Mouse (Mus musculus) MEL (cell line): Measurements from ENCODE around the gene Pdzd9. TPM values are rescaled to one million over a fixed set of nuclear protein-coding genes. Genes with fewer than 3 reads are reported as not detected.

Experiments
- DNase-seq: peaks from one replicate; pipeline ENCODE4 v3.0.0; 2011; ENCODE audit warnings: low read depth, low spot score
- H3K27ac ChIP-seq: 2 replicates; pipeline ENCODE4 v1.5.1; 2012; ENCODE audit warnings: low read depth, mild to moderate bottlenecking, control low read depth, low read length, moderate library complexity; ENCODE audit not compliant: control insufficient read depth
- H3K27me3 ChIP-seq, 2 experiments: fragments of 150-350 bp in 1 of 2; sonication (generic) in 1 of 2; 2 replicates each; pipeline ENCODE4 v1.6.1; 2012; ENCODE audit warnings: low read length in 2 of 2, mild to moderate bottlenecking in 2 of 2, improper control_type of control experiment in 1 of 2, moderate library complexity in 1 of 2; ENCODE audit not compliant: insufficient read depth in 2 of 2, control insufficient read depth in 1 of 2
- H3K36me3 ChIP-seq, 2 experiments: 2 replicates each; pipeline ENCODE4 v1.6.1; 2012 to 2014; ENCODE audit warnings: low read length in 2 of 2, improper control_type of control experiment in 1 of 2, inconsistent platforms in 1 of 2, mild to moderate bottlenecking in 1 of 2; ENCODE audit not compliant: insufficient read depth in 2 of 2, control insufficient read depth in 1 of 2
- H3K4me1 ChIP-seq, 2 experiments: fragments of 150-350 bp in 1 of 2; sonication (generic) in 1 of 2; 2 replicates each; pipeline ENCODE4 v1.6.1; 2012; ENCODE audit warnings: low read length in 2 of 2, improper control_type of control experiment in 1 of 2, mild to moderate bottlenecking in 1 of 2; ENCODE audit not compliant: insufficient read depth in 2 of 2, control insufficient read depth in 1 of 2
- H3K4me3 ChIP-seq, 2 experiments: fragments of 150-350 bp in 1 of 2; sonication (generic) in 1 of 2; 2 replicates each; pipeline ENCODE4 v1.5.1; 2012; ENCODE audit warnings: low read depth in 2 of 2, low read length in 2 of 2, mild to moderate bottlenecking in 2 of 2, moderate library complexity in 2 of 2, control low read depth in 1 of 2, improper control_type of control experiment in 1 of 2; ENCODE audit not compliant: control insufficient read depth in 1 of 2, insufficient read depth in 1 of 2
- H3K79me2 ChIP-seq: 2 replicates; pipeline ENCODE4 v1.6.1; 2012; ENCODE audit warnings: mild to moderate bottlenecking, low read length, moderate library complexity; ENCODE audit not compliant: control insufficient read depth, poor library complexity, insufficient read depth
- H3K9ac ChIP-seq: 2 replicates; pipeline ENCODE4 v1.6.1; 2012; ENCODE audit warnings: low read depth, mild to moderate bottlenecking, control low read depth, low read length, moderate library complexity; ENCODE audit not compliant: control insufficient read depth, poor library complexity, severe bottlenecking
- H3K9me3 ChIP-seq: fragments of 150-350 bp; sonication (generic); replicated peaks from 2 replicates; pipeline ENCODE4 v1.6.1; 2012; ENCODE audit warnings: mild to moderate bottlenecking, low read length, improper control_type of control experiment, moderate library complexity; ENCODE audit not compliant: insufficient read depth
- BHLHE40 ChIP-seq: IDR thresholded peaks from 2 replicates; pipeline ENCODE4 v1.6.1; 2012; ENCODE audit warnings: low read depth, mild to moderate bottlenecking, inconsistent platforms, low read length, improper control_type of control experiment, borderline replicate concordance
- CHD2 ChIP-seq: IDR thresholded peaks from 2 replicates; pipeline ENCODE4 v1.6.1; 2011; ENCODE audit warnings: low read length, improper control_type of control experiment
- CTCF ChIP-seq, 3 experiments: IDR thresholded peaks in 2 of 3; conservative IDR thresholded peaks in 1 of 3; 2 replicates each; pipeline ENCODE4 v1.5.1; 2011 to 2012; ENCODE audit warnings: low read length in 3 of 3, low read depth in 2 of 3, mild to moderate bottlenecking in 2 of 3, improper control_type of control experiment in 1 of 3, inconsistent platforms in 1 of 3, mixed read lengths in 1 of 3, moderate library complexity in 1 of 3; ENCODE audit not compliant: control insufficient read depth in 1 of 3, insufficient read depth in 1 of 3, poor library complexity in 1 of 3, severe bottlenecking in 1 of 3
- E2F4 ChIP-seq: IDR thresholded peaks from 2 replicates; pipeline ENCODE4 v1.6.1; 2011; ENCODE audit warnings: low read depth, low read length, improper control_type of control experiment, borderline replicate concordance
- ELF1 ChIP-seq: IDR thresholded peaks from 2 replicates; pipeline ENCODE4 v1.6.1; 2014; ENCODE audit warnings: low read depth, mild to moderate bottlenecking, inconsistent platforms, low read length, improper control_type of control experiment, moderate library complexity
- GATA1 ChIP-seq: IDR thresholded peaks from 2 replicates; pipeline ENCODE4 v1.6.1; 2011; ENCODE audit warnings: low read depth, low read length, improper control_type of control experiment
- HCFC1 ChIP-seq: IDR thresholded peaks from 2 replicates; pipeline ENCODE4 v1.6.1; 2012; ENCODE audit warnings: low read depth, mild to moderate bottlenecking, inconsistent platforms, low read length, improper control_type of control experiment, moderate library complexity
- MAFK ChIP-seq: IDR thresholded peaks from 2 replicates; pipeline ENCODE4 v1.6.1; 2011; ENCODE audit warnings: low read depth, mild to moderate bottlenecking, low read length, improper control_type of control experiment, borderline replicate concordance
- MAZ ChIP-seq: IDR thresholded peaks from 2 replicates; pipeline ENCODE4 v1.6.1; 2012; ENCODE audit warnings: low read depth, mild to moderate bottlenecking, inconsistent platforms, low read length, improper control_type of control experiment
- MEF2A ChIP-seq: IDR thresholded peaks from 2 replicates; pipeline ENCODE4 v1.6.1; 2014; ENCODE audit warnings: low read depth, mild to moderate bottlenecking, inconsistent platforms, low read length, improper control_type of control experiment; ENCODE audit not compliant: poor library complexity, insufficient replicate concordance, severe bottlenecking; ENCODE audit errors: extremely low read depth
- MXI1 ChIP-seq: IDR thresholded peaks from 2 replicates; pipeline ENCODE4 v1.6.1; 2011; ENCODE audit warnings: mild to moderate bottlenecking, low read depth, low read length, improper control_type of control experiment
- MYC ChIP-seq: IDR thresholded peaks from 2 replicates; pipeline ENCODE4 v1.6.1; 2011; ENCODE audit warnings: low read depth, mild to moderate bottlenecking, low read length, improper control_type of control experiment, moderate library complexity
- NELFE ChIP-seq: IDR thresholded peaks from 2 replicates; pipeline ENCODE4 v1.6.1; 2011; ENCODE audit warnings: low read depth, low read length, improper control_type of control experiment
- NRF1 ChIP-seq: IDR thresholded peaks from 2 replicates; pipeline ENCODE4 v1.6.1; 2014; ENCODE audit warnings: low read depth, mild to moderate bottlenecking, inconsistent platforms, low read length, improper control_type of control experiment, moderate library complexity; ENCODE audit not compliant: poor library complexity, insufficient read depth, severe bottlenecking
- POLR2AphosphoS2 ChIP-seq: IDR thresholded peaks from 2 replicates; pipeline ENCODE4 v1.6.1; 2011; ENCODE audit warnings: low read length, improper control_type of control experiment
- RAD21 ChIP-seq: IDR thresholded peaks from 2 replicates; pipeline ENCODE4 v1.6.1; 2011; ENCODE audit warnings: mild to moderate bottlenecking, low read depth, low read length, improper control_type of control experiment
- RCOR1 ChIP-seq: IDR thresholded peaks from 2 replicates; pipeline ENCODE4 v1.6.1; 2012; ENCODE audit warnings: low read depth, mild to moderate bottlenecking, inconsistent platforms, low read length, improper control_type of control experiment
- SIN3A ChIP-seq: IDR thresholded peaks from 2 replicates; pipeline ENCODE4 v1.6.1; 2012; ENCODE audit warnings: low read length, improper control_type of control experiment, inconsistent platforms
- SMC3 ChIP-seq: IDR thresholded peaks from 2 replicates; pipeline ENCODE4 v1.6.1; 2011; ENCODE audit warnings: low read depth, low read length, improper control_type of control experiment
- TAL1 ChIP-seq: IDR thresholded peaks from 2 replicates; pipeline ENCODE4 v1.6.1; 2012; ENCODE audit warnings: mild to moderate bottlenecking, inconsistent platforms, low read length, moderate library complexity, mixed read lengths
- UBTF ChIP-seq: IDR thresholded peaks from 2 replicates; pipeline ENCODE4 v1.6.1; 2012; ENCODE audit warnings: low read depth, mild to moderate bottlenecking, inconsistent platforms, low read length, improper control_type of control experiment, moderate library complexity, borderline replicate concordance; ENCODE audit not compliant: insufficient read depth
- ZC3H11A ChIP-seq: IDR thresholded peaks from 2 replicates; pipeline ENCODE4 v1.6.1; 2012; ENCODE audit warnings: low read depth, mild to moderate bottlenecking, inconsistent platforms, low read length, improper control_type of control experiment
- ZKSCAN1 ChIP-seq: IDR thresholded peaks from 2 replicates; pipeline ENCODE4 v1.6.1; 2012; ENCODE audit warnings: low read depth, mild to moderate bottlenecking, inconsistent platforms, low read length, improper control_type of control experiment, moderate library complexity
- ZMIZ1 ChIP-seq: IDR thresholded peaks from 2 replicates; pipeline ENCODE4 v1.6.1; 2012; ENCODE audit warnings: low read depth, mild to moderate bottlenecking, inconsistent platforms, low read length, improper control_type of control experiment, moderate library complexity
- polyA plus RNA-seq, 2 experiments: library from polyadenylated mRNA; stranded (reverse) in 1 of 2; unstranded in 1 of 2; fragments of >175 nt in 1 of 2; fragments of >200 nt in 1 of 2; gene quantifications; 2 replicates each; pipeline versions ENCODE4 v1.2.1 to v1.2.4; 2012; ENCODE audit warnings: low replicate concordance in 2 of 2, low read depth in 1 of 2; ENCODE audit not compliant: insufficient read length in 2 of 2, insufficient read depth in 1 of 2, missing spikeins in 1 of 2
- total RNA-seq: library from RNA; depleted of rRNA; stranded (reverse); fragments of 300-350 nt; gene quantifications from 2 replicates; pipeline ENCODE4 v1.2.3, GENCODE M21; 2012; rRNA removed

Gene Pdzd9
- total RNA-seq, result 0.92 TPM in 2 replicates
- under 1 TPM in 1 of 2 experiments, not detected in 1; 0.31 TPM for polyA plus RNA-seq

GRCm38 (mm10) chr7:120670153-120670875 lies at the start of gene Pdzd9:
Gene Pdzd9 (minus strand): TSS chr7:120670343.
- no peaks in the 10 kb centered on the region for H3K27me3 ChIP-seq
- DNase-seq, result peak; percentile 70
- H3K36me3 ChIP-seq, result peaks cover 0 to 7% of the 10 kb centered on the region in 2 experiments; a peak in 1 of 4 replicates
- peak within 1 kb of the TSS; percentile 56 for H3K9ac ChIP-seq
- no peaks in the 10 kb centered on the region for H3K9me3 ChIP-seq
- H3K4me3 ChIP-seq, result peak within 1 kb of the TSS; percentile 45 to 60
- H3K79me2 ChIP-seq, result no peaks in the 10 kb centered on the region
- TF ChIP-seq RAD21 (peak; percentile 97), MAFK (no peak), MYC (0 out of 2 replicates have a peak, but pooled peaks have one; percentile 25), RCOR1 (no peak), CTCF (IDR thresholded peaks at IDR 0.05 in 2 of 3, conservative IDR thresholded peaks at IDR 0.05 in 1 of 3; ENCODE audit: control insufficient read depth in 1 of 3, insufficient read depth in 1 of 3, low read depth in 2 of 3, low read length in 3 of 3, poor library complexity in 1 of 3, severe bottlenecking in 1 of 3) (peak; percentile 75 to 98 (median 96)), ZMIZ1 (no peak), SMC3 (peak; percentile 97), NELFE (no peak), ZC3H11A (peak; percentile 97), POLR2AphosphoS2 (no peak), MEF2A (no peak), TAL1 (no peak), MAZ (no peak), HCFC1 (no peak), BHLHE40 (no peak; the same call in 1 of the 2 replicates), CHD2 (no peak), MXI1 (no peak), ZKSCAN1 (no peak), GATA1 (no peak), E2F4 (no peak), NRF1 (no peak), SIN3A (peak; percentile 34; the same call in 1 of the 2 replicates), ELF1 (no peak), UBTF (no peak)
- TF ChIP-seq, all 39 proteins: peak for 6
- no peak within 1 kb of the TSS for H3K27ac ChIP-seq
- H3K4me1 ChIP-seq, result peaks cover 3 to 8% of the 10 kb centered on the region in 2 experiments; a peak in 2 of 4 replicates
